Mouse (Mus musculus): ENCODE measurements around the gene Gm10053.
"Not testable (repeated sequence)": the region's sequence is repeated elsewhere in the genome, so short reads cannot be mapped to it uniquely, and the experiment has no call there.

Gene Gm10053

GRCm38 (mm10) chr19:24875129-24875870, at the start of gene Gm10053:
TSS of gene Gm10053 (plus strand) at chr19:24875686.
- DNase-seq (ENCODE audit: inconsistent age in 2 of 2, low spot score in 1 of 2), result not testable (repeated sequence)

GRCm38 (mm10) chr19:24842080-24842479, 33.4 kb upstream of the Gm10053 start:
- no peak for DNase-seq (ENCODE audit: inconsistent age in 2 of 2, low spot score in 1 of 2)

DNA sequence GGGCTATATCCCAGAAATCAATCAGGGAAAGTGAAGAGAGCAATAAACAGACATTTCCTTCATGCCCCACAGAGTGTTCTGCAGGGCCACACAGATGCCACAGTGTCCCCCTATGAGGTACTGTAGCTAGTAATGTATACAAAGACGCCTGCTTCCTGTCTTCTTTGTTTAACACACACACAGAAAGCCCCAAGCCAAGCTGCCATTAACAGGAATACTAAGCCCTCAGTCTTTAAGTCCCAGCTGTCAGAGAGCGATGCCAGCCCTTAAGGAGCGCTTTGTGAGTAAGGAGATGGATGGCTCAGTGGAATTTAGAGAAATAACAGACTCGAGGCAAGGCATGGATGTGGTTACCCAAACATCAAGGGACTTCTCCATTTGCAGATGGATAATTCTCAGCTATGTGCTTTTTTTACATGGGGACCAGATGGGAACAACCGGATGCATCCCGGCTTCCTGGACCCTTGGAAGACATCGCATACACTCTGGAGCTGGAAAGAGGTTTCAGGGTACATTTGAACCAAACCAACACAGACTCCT, 30.4 kb upstream of the Gm10053 start:
- DNase-seq (ENCODE audit: inconsistent age in 2 of 2, low spot score in 1 of 2), result no peak

DNA sequence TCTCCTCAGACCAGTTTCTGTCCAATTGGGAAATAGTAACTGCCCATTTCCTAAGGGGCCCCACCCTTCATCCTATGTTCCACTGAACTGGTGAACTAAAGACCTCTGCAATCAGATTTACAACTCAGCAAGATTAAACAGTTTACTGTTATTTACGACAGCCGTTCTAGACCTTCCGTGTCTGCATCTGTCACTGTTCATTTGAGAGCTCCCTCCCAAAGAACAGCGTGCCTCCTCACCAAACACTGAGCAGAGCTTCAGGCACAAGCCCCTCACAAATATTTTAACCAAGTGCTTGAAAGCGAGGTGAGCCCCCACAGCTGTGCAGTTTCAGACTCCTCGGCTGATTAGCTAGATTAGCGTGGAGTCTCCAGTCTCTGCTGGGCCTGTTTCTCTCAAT, 27.1 kb upstream of the Gm10053 start:
- DNase-seq (ENCODE audit: inconsistent age in 2 of 2, low spot score in 1 of 2), result no peak

DNA sequence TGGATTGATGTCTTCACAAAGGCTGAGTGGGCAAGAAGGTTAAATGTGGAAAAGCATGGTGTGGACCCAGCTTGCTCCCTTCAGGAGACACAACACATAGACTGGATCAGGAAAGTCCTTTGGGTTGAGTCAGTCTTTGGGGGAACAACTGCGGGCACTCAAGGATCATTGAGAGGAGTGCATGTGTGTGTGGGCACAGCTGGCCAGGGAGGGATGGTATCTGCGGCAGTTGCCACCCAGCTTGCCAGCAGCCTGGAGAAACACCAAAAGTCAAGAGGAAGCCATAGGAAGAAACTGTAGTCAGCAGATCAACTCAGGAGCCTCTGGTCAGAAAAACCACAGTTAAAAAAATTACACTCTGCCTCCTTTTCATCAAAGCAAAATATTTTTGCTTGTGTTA, 26.6 kb upstream of the Gm10053 start:
- DNase-seq (ENCODE audit: inconsistent age in 2 of 2, low spot score in 1 of 2), result no peak

GRCm38 (mm10) chr19:24851456-24852315, 23.8 kb upstream of the Gm10053 start:
- peak in 1 of 2 experiments; percentile 60 for DNase-seq (ENCODE audit: inconsistent age in 2 of 2, low spot score in 1 of 2)

DNA sequence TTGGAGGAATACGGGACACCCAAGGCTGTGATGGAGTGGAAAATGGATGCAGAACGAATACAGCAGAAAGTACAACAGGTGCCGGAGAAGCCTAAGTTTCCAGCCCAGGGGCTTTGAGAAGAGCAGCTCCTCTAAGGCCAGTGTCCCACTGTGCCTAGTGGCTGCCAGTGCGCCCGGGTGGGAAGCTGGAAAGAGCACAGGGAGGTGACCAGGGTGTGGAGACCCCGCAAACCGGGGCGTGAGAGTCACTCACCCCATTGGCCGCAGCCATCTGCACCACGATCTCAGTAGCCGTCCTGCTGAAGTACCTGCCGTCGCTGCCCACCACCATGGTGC, 14.2 kb upstream of the Gm10053 start:
- no peak for DNase-seq (ENCODE audit: inconsistent age in 2 of 2, low spot score in 1 of 2)

DNA sequence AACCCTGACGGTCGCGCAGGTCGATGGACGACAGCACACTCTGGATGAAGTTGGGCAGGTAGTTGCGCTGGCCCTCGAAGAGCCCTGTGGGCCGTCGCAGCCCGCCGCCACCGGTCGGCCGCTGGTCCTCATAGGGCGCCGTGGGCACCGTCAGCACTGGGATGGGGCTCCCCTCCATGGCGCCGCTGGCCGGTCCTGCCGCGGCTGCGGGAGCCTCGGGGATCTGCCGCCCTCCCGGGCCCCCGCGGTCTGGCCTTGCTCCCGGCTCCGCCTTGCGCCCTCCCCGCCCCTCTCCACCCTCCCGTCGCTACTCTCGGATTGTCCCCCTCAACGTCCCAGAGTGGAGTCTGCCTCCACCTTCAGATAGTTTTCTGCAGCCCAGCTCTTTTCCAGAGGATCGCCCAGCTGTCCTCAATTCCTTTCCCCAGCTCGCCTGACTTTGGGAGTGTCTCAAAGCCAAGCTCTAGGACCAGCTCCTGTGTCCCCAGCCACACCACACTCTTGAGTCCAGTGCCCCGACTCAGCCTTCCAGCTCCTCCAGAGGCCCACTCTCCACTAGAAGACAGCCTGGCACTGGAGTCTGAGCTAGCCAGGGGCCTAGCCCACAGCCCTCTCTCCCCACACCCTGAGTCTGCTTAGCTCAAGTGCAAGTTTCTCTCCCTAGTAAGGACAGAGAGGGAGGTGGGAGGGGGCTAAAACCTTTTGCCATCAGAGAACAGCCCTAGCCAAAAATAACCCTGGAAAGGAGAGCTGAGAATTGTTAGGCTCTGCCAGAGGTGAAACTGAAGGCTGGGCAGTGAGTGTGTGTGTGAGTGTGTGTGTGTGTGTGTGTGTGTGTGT, 13.7 kb upstream of the Gm10053 start, which contains the start of gene Pgm5:
Pgm5 (minus strand) TSS at position 244 of the 840 bp plus-strand sequence.
- DNase-seq (ENCODE audit: inconsistent age in 2 of 2, low spot score in 1 of 2), result peak; percentile 70 to 89

DNA sequence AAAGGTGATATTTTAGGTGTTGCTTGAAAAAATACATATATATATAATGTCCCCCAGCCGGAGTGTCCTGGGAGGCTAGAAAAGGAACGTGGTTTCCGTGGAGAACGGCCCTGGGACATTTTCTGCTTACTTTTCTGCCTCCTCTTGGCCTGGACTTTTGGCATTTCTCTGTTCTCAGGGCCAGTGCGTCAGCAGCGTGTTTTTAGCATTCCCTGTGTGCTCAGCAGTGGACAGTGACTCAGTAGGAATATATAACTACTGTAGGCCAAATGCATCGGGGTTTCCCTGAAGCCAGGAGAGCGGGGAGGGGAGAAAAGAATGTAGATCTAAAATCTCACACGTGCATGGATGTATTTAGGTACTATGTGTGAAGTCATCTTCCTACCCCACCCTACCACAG, 10.1 kb upstream of the Gm10053 start:
- DNase-seq (ENCODE audit: inconsistent age in 2 of 2, low spot score in 1 of 2), result peak; percentile 80 to 85

DNA sequence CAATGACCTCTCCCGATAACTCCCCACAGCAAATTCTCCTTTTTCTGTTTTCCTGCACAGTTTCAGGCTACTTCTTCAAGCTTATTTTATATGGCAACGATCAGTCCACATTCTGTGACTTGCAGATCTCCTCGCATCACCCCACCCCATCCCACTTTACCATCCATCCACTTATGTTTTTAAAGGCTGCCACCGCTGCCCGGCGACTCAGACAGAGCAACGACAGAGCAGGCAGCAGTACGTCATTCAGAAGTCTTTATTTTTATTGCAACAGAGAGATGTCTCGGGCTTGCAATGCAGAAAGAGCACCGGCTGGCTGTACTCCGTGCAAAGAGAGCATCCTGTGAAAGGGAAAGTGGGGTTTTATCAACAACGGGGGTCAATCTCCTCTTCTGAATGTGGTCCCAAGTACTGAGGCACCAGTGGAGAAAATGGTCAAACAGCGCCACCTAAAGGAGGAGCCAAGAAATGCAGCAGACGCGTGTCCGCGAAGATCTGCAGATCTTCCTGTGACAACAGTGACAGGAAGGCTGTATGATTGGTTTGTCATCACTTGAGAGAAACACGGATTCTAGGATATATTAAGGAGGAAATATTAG, 4.3 kb upstream of the Gm10053 start:
- DNase-seq (ENCODE audit: inconsistent age in 2 of 2, low spot score in 1 of 2), result peak; percentile 62 to 91

GRCm38 (mm10) chr19:24873873-24874272, 1.6 kb upstream of the Gm10053 start:
- no peak for DNase-seq (ENCODE audit: inconsistent age in 2 of 2, low spot score in 1 of 2)

- DNase-seq (ENCODE audit: inconsistent age in 2 of 2, low spot score in 1 of 2), result no peak
Measured at GRCm38 (mm10) chr19:24881237-24881636, 5.8 kb downstream of the Gm10053 start.

DNA sequence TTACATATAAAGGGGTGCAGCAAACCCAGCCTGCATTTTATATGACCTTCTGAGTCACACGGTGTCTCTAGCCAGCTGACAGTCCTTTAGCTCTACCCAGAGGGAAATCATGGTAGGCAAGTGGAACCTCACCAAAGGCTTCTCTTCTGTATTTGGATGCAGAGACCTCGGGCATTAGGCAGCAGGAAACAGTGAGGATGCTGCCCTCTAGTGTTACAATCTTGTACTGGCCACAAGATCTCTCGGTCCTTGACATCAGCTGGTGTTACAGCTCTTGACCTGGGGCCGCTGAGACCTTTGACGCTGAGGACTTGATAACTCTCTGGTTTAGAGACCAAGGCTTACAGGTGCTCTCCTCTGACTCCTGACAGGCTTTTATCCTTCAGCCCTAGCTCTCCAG, 10.0 kb downstream of the Gm10053 start:
- DNase-seq (ENCODE audit: inconsistent age in 2 of 2, low spot score in 1 of 2), result peak; percentile 35 to 80

- DNase-seq (ENCODE audit: inconsistent age in 2 of 2, low spot score in 1 of 2), result no peak
Measured at GRCm38 (mm10) chr19:24886888-24887287, 11.4 kb downstream of the Gm10053 start.

- DNase-seq (ENCODE audit: inconsistent age in 2 of 2, low spot score in 1 of 2), result no peak
Measured at GRCm38 (mm10) chr19:24896536-24896935, 21.1 kb downstream of the Gm10053 start.

- peak in 1 of 2 experiments; percentile 44 for DNase-seq (ENCODE audit: inconsistent age in 2 of 2, low spot score in 1 of 2)
Measured at GRCm38 (mm10) chr19:24897006-24897895, 21.8 kb downstream of the Gm10053 start.

DNA sequence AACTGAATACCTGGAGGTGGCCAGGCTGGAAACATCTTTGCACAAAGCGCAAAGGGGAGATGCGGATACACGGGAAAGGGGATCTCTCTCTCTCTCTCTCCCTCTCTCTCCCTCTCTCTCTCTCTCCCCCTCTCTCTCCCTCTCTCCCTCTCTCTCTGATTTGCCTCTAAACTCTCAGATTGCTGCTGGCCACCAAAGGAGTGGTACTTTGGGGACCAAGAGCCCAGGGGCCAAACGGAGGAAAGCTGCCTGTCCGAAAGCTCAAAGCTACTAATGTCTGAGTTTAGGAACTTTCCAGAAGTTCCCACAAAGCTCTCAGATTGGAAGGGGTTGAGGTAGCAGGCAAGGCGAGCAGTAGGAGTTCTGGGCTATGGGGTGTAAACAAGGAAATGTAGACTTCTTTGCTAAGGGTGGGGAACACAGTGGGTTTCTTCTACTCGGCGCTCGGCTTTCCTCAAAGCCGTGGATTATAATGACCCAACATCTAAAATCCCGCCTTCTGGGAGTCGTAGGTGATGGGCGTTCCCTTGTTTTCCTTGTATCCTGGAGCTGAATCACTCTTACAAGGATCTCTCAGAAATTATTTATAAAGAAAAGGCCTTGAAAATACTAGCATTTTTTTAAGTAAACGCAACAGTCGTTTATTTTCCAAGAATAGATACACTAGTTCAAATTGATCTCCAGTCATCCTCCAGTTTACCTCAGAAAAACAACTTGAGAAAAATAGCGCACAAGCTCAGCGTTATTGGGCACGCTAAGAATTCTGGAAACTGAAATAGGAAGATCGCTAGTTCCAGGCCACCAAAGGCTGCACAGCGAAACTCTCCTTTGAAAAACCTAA, 22.6 kb downstream of the Gm10053 start:
- DNase-seq (ENCODE audit: inconsistent age in 2 of 2, low spot score in 1 of 2), result peak in 1 of 2 experiments; percentile 56

- peak in 1 of 2 experiments; percentile 54 for DNase-seq (ENCODE audit: inconsistent age in 2 of 2, low spot score in 1 of 2)
Measured at GRCm38 (mm10) chr19:24898737-24899577, 23.5 kb downstream of the Gm10053 start.
